Mouse (Mus musculus): ENCODE results near the gene B3gnt2. TPM values are rescaled to one million over a fixed set of nuclear protein-coding genes. Genes with fewer than 3 reads are reported as not detected.

B3gnt2 gene
- 22.6 and 25.7 TPM in 2 replicates for polyA plus RNA-seq (2012; rRNA removed)

DNA sequence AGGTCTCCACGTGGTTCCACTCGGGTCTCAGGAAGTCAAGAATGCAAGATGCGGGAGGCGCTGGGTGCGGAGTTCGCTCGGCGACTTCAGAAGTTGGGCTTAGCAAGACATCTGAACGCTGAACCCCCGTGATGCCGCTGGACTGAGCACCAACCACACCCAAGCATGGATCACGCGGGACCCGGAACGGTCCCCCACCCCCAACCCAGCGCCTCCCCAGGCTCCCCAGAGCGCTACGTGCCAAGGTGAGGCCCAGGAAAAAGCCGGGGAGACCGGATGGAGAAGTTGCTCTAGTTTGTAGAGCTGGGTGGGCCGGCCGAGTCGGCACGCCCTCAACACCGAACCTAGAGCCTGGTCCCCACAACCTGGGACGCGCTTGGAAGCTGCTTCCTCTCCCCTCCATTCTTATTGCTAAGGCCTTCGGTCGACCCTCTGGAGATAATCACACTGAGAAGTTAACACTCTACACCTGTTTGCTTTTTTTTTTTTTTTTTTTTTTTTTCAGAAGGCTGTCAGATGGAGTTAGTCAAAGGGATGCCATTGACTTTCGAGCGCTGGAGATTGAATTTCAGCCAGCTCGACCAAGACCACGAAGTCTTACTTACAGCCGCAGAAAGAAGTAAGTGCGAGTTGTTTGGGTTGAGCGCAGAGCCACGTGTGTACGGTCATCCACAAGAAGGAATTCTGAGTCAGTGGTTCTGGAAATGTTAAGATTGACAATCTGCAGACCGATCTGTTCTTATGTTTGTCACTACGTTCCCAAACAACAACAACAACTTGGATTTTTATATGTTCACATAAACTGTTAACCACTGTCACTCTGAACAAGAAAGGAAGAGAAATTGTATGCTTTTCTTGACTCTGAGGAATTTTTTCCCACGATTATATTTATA is at the start of gene B3gnt2:
Gene B3gnt2, minus strand, starts transcription at position 627 of the 893 bp plus-strand sequence.
- peak; percentile 55 for DNase-seq (ENCODE audit: low spot score)

GRCm38 (mm10) chr11:22906453-22906865 is 45.7 kb upstream of the B3gnt2 start:
- no peak for DNase-seq (ENCODE audit: low spot score)

GRCm38 (mm10) chr11:22902923-22903322 is 42.2 kb upstream of the B3gnt2 start:
- no peak for DNase-seq (ENCODE audit: low spot score)

- DNase-seq (ENCODE audit: low spot score): no peak
Measured at GRCm38 (mm10) chr11:22900041-22900440, 39.3 kb upstream of the B3gnt2 start.

- DNase-seq (ENCODE audit: low spot score): no peak
Measured at GRCm38 (mm10) chr11:22897642-22898041, 36.9 kb upstream of the B3gnt2 start.

- DNase-seq (ENCODE audit: low spot score): no peak
Measured at GRCm38 (mm10) chr11:22897127-22897526, 36.4 kb upstream of the B3gnt2 start.

DNA sequence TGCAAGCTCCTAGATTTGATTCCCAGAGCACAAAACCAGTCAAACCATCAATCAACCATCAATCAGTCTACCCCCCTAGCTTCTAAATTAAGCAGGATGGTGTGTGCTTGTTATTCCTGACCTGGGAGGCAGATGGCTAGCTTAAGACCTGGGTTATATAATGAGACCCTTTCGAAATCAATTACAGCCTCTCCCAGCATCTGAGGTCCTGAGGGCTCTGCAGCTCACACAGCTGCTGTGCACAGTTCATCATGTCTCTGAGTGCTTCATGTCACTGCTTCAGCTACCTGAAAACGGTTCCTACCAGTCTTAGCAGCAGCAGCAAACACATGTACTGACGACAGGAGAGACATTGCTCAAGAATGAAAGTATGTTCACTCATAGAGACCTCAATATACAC is 32.3 kb upstream of the B3gnt2 start:
- no peak for DNase-seq (ENCODE audit: low spot score)

DNA sequence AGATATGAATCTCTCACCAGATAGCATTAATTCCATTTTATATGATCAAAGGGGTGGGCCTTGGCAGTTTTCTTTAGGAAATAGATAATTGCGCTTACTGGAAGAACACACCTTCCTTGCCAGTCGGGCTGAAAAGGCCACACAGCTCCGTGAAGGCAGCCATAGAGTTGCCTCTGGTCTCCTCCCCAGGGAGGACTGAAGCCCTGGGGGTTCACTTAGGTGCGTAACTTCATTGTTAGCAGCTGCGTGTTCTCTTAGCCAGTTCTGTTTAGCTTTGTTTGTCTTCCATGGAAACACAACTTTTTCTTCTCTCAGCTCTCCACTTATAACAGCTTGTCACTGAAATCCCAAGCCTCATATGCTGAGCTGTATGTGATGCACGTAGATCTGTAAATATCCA is 31.7 kb upstream of the B3gnt2 start:
- no peak for DNase-seq (ENCODE audit: low spot score)

- no peak for DNase-seq (ENCODE audit: low spot score)
Measured at GRCm38 (mm10) chr11:22891876-22892275, 31.1 kb upstream of the B3gnt2 start.

- DNase-seq (ENCODE audit: low spot score): no peak
Measured at GRCm38 (mm10) chr11:22891242-22891641, 30.5 kb upstream of the B3gnt2 start.

DNA sequence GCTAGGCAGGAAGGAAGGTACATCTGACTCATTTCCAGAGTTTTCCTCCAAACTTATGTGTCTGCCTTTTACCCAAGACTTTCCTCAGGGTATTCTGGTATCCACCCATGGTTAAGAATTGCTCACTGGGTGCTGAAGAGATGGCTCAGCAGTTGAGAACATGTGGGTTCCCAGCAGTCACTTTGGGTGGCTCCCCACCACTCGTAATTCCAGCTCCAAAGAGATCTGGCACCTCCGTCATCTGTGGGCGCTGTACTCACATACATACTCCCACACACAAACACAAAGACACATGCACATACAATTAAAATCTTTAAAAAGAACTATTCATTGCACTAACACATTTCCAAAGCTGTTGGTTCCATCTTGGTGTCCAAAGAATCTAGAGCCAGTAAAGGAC is 28.5 kb upstream of the B3gnt2 start:
- no peak for DNase-seq (ENCODE audit: low spot score)

DNA sequence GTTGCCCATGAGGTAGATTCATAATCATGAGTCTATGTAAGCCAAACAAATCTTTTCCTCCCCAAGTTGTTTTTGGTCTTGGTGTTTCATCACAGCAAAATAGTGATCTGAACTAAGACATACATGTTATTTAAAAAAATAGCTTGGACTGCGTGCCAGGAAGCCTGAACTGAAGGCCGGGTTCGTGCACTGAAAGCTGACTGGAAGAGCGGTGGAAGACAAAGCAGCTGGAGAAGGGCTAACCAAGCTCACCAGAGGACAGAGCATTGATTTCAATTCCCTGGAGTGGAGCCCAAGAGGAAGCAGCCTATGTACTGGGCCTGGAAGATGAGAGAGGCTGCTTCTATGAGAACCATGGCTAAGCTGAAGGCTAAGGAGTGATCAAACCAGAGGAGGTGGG is 26.2 kb upstream of the B3gnt2 start:
- no peak for DNase-seq (ENCODE audit: low spot score)

DNA sequence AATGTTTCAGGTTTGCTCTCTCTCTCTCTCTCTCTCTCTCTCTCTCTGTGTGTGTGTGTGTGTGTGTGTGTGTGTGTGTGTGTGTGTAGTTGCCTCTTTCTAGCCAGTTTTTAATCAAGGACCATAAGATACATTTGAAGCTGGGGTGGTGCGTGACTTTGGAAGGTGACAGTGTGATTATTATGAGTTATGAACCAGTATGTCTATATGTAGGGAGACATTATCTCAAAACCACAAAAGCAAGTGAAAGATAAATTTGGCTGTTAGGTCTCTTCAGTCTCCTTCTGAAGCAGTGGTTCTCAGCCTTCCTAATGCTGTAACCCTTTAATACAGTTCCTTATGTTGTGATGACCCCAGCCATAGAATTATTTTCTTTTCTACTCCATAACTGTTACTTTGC is 24.6 kb upstream of the B3gnt2 start:
- no peak for DNase-seq (ENCODE audit: low spot score)

GRCm38 (mm10) chr11:22883676-22884075 is 22.9 kb upstream of the B3gnt2 start:
- no peak for DNase-seq (ENCODE audit: low spot score)

DNA sequence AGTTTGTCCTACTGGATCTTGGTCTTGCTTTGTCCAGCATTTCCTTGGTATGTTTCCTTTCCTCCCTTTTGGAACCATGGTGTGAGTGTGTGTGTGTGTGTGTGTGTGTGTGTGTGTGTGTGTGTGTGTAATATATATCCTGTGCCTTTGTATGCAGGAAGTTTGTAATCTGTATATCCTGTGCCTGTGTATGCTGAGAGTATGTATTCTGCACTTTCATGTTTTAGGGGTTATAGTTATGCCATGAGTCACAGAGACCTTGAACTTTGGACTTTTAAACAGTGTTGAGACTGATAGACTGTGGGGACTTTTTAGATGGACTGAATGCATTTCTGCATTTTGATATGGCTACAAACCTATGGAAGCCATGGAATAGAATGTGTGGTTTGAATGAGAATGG is 22.2 kb upstream of the B3gnt2 start:
- DNase-seq (ENCODE audit: low spot score): no peak

DNA sequence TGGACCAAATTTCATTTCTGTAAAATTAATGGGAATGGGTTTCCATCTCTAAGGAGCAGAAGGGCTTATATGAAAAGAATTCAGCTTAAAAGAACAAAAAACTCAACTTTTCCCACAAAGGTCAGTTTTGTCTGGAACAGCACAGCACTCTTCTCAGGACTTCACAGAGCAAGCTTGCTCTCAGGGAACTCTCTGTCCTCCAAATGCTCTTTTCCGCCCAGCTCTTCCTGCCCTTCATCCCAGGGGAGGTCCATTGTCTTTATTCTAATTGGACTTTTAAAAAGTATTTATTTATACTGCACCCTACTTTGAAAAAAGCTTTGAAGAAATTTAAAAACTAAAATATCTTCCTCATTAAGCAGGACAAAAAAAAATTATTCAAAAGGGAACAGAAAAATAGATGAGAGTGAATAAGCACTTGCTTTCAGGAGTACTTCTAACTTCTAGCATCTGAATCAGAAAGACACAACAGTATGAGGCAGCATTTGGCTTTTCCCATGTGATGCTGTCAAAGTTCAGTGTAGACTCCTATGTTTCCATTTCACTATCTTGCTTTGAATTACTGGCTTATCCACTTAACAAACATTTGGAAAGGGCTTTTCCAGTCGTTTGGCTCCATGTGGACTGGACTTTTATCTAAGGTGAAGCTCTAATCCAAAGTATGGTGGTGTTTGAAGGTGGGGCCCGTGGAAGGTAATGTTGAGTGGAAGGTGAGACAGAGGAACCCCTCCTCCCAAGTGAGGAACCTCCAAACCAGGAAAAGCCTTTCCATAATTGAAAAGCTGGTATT is 19.8 kb upstream of the B3gnt2 start:
- no peak for DNase-seq (ENCODE audit: low spot score)

DNA sequence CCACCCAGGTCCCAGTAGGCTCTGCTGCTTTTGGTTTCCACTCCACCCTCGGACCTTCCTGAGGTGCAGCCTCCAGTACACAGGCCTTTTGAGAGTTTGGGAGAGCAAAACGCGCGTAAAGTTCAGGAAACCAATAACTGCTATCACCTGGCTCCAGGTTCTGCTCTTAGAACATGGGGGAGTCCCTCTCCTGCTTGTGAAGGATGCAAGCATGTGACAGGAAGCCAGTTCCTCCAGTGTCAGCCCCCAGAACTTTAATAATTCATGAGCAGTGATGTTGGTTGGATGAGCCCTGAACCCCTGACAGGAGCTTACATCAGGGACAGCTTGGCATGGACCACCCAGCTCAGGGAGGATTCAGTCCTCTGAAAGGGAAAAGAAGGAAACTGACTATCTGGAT is 18.9 kb upstream of the B3gnt2 start:
- DNase-seq (ENCODE audit: low spot score): no peak

DNA sequence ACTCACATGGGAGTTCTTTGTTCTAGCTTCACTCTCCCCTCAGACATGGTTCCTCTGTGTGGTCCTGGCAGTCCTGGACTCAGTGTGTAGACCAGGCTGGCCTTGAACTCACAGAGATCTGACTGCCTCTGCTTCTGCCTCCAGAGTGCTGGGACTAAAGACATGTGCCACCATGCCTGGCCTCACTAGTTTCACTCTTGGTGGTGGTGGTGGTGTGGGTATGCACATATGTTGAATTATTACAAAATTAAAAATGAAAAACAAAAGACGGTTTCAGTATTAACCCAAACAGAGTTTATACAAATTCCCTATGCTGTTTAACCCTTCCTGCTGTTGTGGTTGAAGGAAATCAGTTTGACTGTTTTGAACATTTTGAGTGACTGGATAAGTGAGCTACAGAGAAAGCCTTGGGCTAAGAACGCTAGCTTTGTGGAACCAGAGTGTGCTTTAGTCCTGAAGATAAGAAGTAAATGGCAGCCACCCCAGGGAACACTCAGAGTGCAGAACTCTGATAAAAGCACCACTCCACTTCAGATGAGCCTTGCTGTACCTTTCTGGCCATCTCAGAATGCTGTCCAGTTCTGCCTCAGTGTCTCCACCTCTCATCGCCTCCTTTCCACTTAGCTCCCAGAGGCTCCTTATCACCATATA is 16.0 kb upstream of the B3gnt2 start:
- no peak for DNase-seq (ENCODE audit: low spot score)

DNA sequence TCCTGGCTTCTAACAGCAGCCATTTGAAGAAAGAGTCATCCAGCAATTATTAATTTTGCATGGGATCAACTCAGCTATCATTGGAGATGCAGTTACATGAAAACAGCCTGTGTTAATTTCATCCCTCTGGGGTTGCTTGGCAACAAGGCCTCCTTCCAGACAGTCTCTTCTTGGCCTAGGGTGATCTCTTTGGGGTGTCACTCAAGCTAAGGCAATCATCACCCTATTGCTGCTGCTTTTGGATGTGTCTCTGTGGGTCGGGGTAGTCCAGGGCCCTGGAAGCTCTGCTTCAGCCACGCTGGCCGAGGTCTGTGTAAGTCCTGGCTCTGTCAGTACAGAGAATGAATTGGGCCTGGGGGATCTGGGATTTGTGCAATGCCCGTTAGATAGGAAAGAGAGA is 14.5 kb upstream of the B3gnt2 start:
- DNase-seq (ENCODE audit: low spot score): no peak

DNA sequence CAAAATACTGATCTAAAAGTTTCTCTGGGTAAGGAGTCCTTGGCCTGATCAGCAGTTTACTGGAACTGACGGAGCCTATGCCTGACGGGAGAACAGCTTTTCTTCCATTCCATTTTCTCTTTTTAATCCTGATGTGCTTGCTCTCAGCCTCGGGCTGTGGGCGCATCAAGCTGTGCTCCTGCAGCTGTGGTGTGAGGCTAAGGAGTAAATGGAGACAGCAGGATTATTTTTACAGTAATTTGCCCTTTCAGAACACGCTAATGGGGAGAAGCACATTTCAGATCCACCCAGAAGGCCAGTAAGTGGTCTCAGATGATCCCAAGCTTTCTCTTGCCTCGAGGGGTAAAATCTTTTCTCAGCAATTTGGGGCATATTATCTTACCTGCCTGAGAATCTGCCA is 14.0 kb upstream of the B3gnt2 start:
- DNase-seq (ENCODE audit: low spot score): no peak

DNA sequence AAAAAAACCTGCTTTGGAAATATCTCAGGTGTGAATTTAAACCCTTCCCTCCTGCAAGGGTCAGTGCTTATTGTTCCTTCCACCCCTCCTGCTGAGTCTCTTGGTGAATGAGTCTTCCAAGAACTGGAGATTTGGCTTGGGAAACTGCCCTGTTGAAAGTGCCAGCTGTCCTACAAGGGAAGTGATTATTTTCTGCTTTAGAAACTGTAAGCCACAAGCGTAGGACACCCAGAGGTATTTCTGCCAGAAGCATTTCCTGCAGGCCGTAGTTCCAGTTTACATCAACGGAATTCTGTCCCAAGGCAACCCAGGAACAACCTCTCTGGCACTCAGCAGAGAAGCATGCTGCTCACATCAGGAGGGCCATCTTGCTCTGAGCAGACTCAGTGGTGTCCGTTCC is 12.6 kb upstream of the B3gnt2 start:
- no peak for DNase-seq (ENCODE audit: low spot score)

DNA sequence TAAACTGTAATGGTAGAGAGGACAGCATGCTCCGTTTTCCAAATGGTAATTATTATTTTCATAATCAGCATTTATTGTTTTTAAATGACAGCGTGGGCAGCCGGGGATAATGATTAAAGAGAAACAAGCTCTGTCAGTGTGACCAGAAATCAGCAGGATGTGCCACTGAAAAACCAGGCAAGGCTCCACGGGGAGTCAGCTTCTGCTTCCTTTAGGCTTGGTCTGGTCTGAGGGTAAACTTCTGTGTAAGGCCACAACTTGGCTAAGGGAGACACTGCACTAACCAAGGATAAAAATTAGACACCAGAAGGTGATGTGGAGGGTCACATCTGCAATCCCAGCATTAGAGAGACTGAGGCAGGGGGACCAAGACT is 11.5 kb upstream of the B3gnt2 start:
- no peak for DNase-seq (ENCODE audit: low spot score)

All from urinary bladder, adult 2 months (tissue).